Mouse (Mus musculus) embryonic fibroblast, embryonic 13.5 days (primary cell): ENCODE measurements around the gene Ptpra.

ENCODE experiments used
- CTCF ChIP-seq: IDR thresholded peaks from 2 replicates; pipeline ENCODE4 v1.5.1; 2011; ENCODE audit warnings: mild to moderate bottlenecking, control low read depth, low read length, moderate library complexity, borderline replicate concordance; ENCODE audit not compliant: insufficient read depth
- POLR2A ChIP-seq: IDR thresholded peaks from 2 replicates; pipeline ENCODE4 v1.6.1; 2011; ENCODE audit warnings: low read depth, mild to moderate bottlenecking, control low read depth, low read length, moderate library complexity

DNA sequence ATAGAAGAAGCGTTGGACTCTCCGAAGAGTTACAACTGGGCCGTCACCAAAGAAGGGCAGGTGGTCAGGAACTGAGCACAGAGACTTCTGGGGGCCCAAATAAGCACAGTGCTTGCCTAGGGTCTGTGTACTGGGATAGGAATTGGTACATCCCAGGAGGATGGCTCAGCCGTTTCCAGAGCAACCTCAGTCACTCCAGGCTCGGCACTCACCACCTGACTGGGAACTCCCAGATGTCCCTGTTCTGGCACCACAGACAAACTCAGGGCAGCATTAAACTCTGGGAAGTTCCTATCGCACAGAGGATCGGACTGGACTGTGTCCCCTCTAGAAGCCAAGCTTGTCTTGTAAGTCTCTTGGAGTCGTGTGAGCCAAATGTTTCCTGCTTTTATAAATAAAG, 114.9 kb downstream of the Ptpra start:
- TF ChIP-seq CTCF (no peak), POLR2A (no peak)
